In genomic region chr7:64327486-64327885, GRCm38 (mm10) we compare ENCODE assay signal across 1 mouse cellular context.
TF ChIP-seq lines count a peak whose summit lies in the region.

No protein-coding gene starts in this region.

TF ChIP-seq in CH12.LX, 34 proteins besides CTCF, POLR2A, EP300 and RAD21 (continued from another document):
- TF ChIP-seq MXI1 (IDR thresholded peaks at IDR 0.05; ENCODE audit: low read depth, low read length) (no peak), MAZ (IDR thresholded peaks at IDR 0.05; ENCODE audit: low read depth, low read length) (no peak), MEF2A (IDR thresholded peaks at IDR 0.05; ENCODE audit: borderline replicate concordance, low read depth, low read length) (no peak), JUND (conservative IDR thresholded peaks at IDR 0.05; ENCODE audit: low read depth, low read length) (no peak), JUN (IDR thresholded peaks at IDR 0.05; ENCODE audit: insufficient read depth, low read depth, low read length) (no peak), USF2 (conservative IDR thresholded peaks at IDR 0.05; ENCODE audit: low read depth, low read length) (no peak), IRF4 (IDR thresholded peaks at IDR 0.05; ENCODE audit: low read depth, low read length) (no peak)
TF ChIP-seq in CH12.LX: peak in this region for 0.
